Mouse (Mus musculus): ENCODE results near the gene 1700020L24Rik. TPM values are rescaled to one million over a fixed set of nuclear protein-coding genes. Genes with fewer than 3 reads are reported as not detected.

Gene 1700020L24Rik
- total RNA-seq (2023), result 1.1 TPM

GRCm38 (mm10) chr11:83437377-83437776 lies at the start of gene 1700020L24Rik:
Gene 1700020L24Rik, plus strand, starts transcription at chr11:83437677.

GRCm38 (mm10) chr11:83409087-83409754 lies 28.3 kb upstream of the 1700020L24Rik start, which contains the start of gene Rasl10b:
Gene Rasl10b, plus strand, starts transcription at chr11:83409137.

GRCm38 (mm10) chr11:83429355-83429754 lies 8.1 kb upstream of the 1700020L24Rik start, which contains the start of gene Gas2l2:
Gene Gas2l2, minus strand, starts transcription at chr11:83429455.

GRCm38 (mm10) chr11:83462711-83463244 lies 25.3 kb downstream of the 1700020L24Rik start, which contains the start of gene Mmp28:
Gene Mmp28, minus strand, starts transcription at chr11:83463071.

GRCm38 (mm10) chr11:83472324-83473234 lies 35.1 kb downstream of the 1700020L24Rik start, which contains the start of gene Taf15:
Gene Taf15, plus strand, starts transcription at chr11:83473086.

Other genes starting within 250 kb of the 1700020L24Rik start
- gene Slfn3, start 246.3 kb upstream of the 1700020L24Rik start, total RNA-seq (2023), result 7.7 TPM
- gene Slfn14, start 151.0 kb upstream of the 1700020L24Rik start, total RNA-seq (2023), result not detected
- gene Ap2b1, start 138.7 kb upstream of the 1700020L24Rik start, total RNA-seq (2023), result 86.8 TPM
- gene Pex12, start 135.1 kb upstream of the 1700020L24Rik start, total RNA-seq (2023), result 13.8 TPM
- 0.89 TPM for gene Rasl10b, start 28.5 kb upstream of the 1700020L24Rik start, total RNA-seq (2023)
- gene Gas2l2, start 8.2 kb upstream of the 1700020L24Rik start, total RNA-seq (2023), result not detected
- gene Mmp28, start 25.4 kb downstream of the 1700020L24Rik start, total RNA-seq (2023), result not detected
- gene Taf15, start 35.4 kb downstream of the 1700020L24Rik start, total RNA-seq (2023), result 139 TPM
- gene Heatr9, start 84.5 kb downstream of the 1700020L24Rik start, total RNA-seq (2023), result 0.62 TPM
- 55.9 TPM for gene Ccl5, start 92.8 kb downstream of the 1700020L24Rik start, total RNA-seq (2023)
- not detected for gene Ccl9, start 141.0 kb downstream of the 1700020L24Rik start, total RNA-seq (2023)
- 7.0 TPM for gene Ccl6, start 155.4 kb downstream of the 1700020L24Rik start, total RNA-seq (2023)
- not detected for gene Rpl9-ps1, start 207.9 kb downstream of the 1700020L24Rik start, total RNA-seq (2023)
- 6.0 TPM for gene Ccl3, start 211.7 kb downstream of the 1700020L24Rik start, total RNA-seq (2023)
- 9.0 TPM for gene Ccl4, start 224.9 kb downstream of the 1700020L24Rik start, total RNA-seq (2023)

All from CD4-positive naive resting alpha-beta T cell, adult 57 days (primary cell).